Mouse (Mus musculus): ENCODE data around the gene Rsrp1. TPM values are rescaled to one million over a fixed set of nuclear protein-coding genes. Genes with fewer than 3 reads are reported as not detected.
"Not testable (repeated sequence)": the region's sequence is repeated elsewhere in the genome, so short reads cannot be mapped to it uniquely, and the experiment has no call there.

Gene Rsrp1
- polyA plus RNA-seq, 1 experiment from 2014 or later = 540 TPM

- H3K27me3 ChIP-seq; ATAC-seq (ENCODE audit: insufficient number of reproducible peaks, low FRiP score, low TSS enrichment, low read depth); H3K27ac ChIP-seq (replicated peaks); H3K9ac ChIP-seq; H3K4me2 ChIP-seq (replicated peaks); H3K9me3 ChIP-seq (replicated peaks); H3K4me3 ChIP-seq (replicated peaks): not testable (repeated sequence)
- 99% methylated on average over 7 of the region's 8 CpGs for WGBS
- peaks cover 48% of the 10 kb centered on the region for H3K36me3 ChIP-seq
- peaks cover 15% of the 10 kb centered on the region for H3K4me1 ChIP-seq
Measured at GRCm38 (mm10) chr4:134911406-134911805, 12.0 kb upstream of the Rsrp1 start.

GRCm38 (mm10) chr4:134913413-134913812 lies 10.0 kb upstream of the Rsrp1 start:
- 33% methylated on average over 3 of the region's 3 CpGs for WGBS
- H3K27ac ChIP-seq (replicated peaks) = no peak overlapping the region
- peaks cover 17% of the 10 kb centered on the region for H3K4me1 ChIP-seq
- H3K4me3 ChIP-seq (replicated peaks) = peak overlapping the region; percentile 93; the same call in 1 of the 2 replicates
- H3K4me2 ChIP-seq (replicated peaks) = peak overlapping the region; percentile 58
- peaks cover 28% of the 10 kb centered on the region for H3K36me3 ChIP-seq
- H3K9me3 ChIP-seq (replicated peaks) = no peaks in the 10 kb centered on the region
- no peaks in the 10 kb centered on the region for H3K27me3 ChIP-seq
- ATAC-seq (ENCODE audit: insufficient number of reproducible peaks, low FRiP score, low TSS enrichment, low read depth) = no peak
- H3K9ac ChIP-seq = no peak overlapping the region

GRCm38 (mm10) chr4:134914122-134914863 lies 9.1 kb upstream of the Rsrp1 start:
- H3K27me3 ChIP-seq = no peaks in the 10 kb centered on the region
- WGBS = under 1% methylated on average over 43 of the region's 43 CpGs
- H3K4me1 ChIP-seq = peaks cover 18% of the 10 kb centered on the region
- peak overlapping the region; percentile 98 for H3K27ac ChIP-seq (replicated peaks)
- H3K4me2 ChIP-seq (replicated peaks) = peak overlapping the region; percentile 58
- H3K9me3 ChIP-seq (replicated peaks) = no peaks in the 10 kb centered on the region
- peaks cover 20% of the 10 kb centered on the region for H3K36me3 ChIP-seq
- peak; percentile 56 for ATAC-seq (ENCODE audit: insufficient number of reproducible peaks, low FRiP score, low TSS enrichment, low read depth)
- H3K9ac ChIP-seq = peak overlapping the region; percentile 83
- H3K4me3 ChIP-seq (replicated peaks) = peak overlapping the region; percentile 93

- Histone ChIP-seq H3K27me3 (no peaks in the 10 kb centered on the region), H3K4me3 (replicated peaks) (peak within 1 kb of the TSS; percentile 93), H3K4me2 (replicated peaks) (peak within 1 kb of the TSS; percentile 58), H3K9me3 (replicated peaks) (no peaks in the 10 kb centered on the region), H3K4me1 (peaks cover 21% of the 10 kb centered on the region), H3K36me3 (peaks cover 14% of the 10 kb centered on the region; the same call in 1 of the 2 replicates), H3K9ac (peak within 1 kb of the TSS; percentile 83), H3K27ac (replicated peaks) (peak within 1 kb of the TSS; percentile 98)
- ATAC-seq (ENCODE audit: insufficient number of reproducible peaks, low FRiP score, low TSS enrichment, low read depth) = peak; percentile 89
- WGBS = under 1% methylated on average over 25 of the region's 25 CpGs
Measured at GRCm38 (mm10) chr4:134914864-134915209, 8.6 kb upstream of the Rsrp1 start, which contains the start of gene Tmem50a. Gene Tmem50a, minus strand, starts transcription at chr4:134915024.

- Histone ChIP-seq H3K9me3 (replicated peaks) (no peaks in the 10 kb centered on the region), H3K9ac (peak overlapping the region; percentile 83; the same call in 1 of the 2 replicates), H3K4me3 (replicated peaks) (peak overlapping the region; percentile 93), H3K27ac (replicated peaks) (peak overlapping the region; percentile 98), H3K36me3 (peaks cover 10% of the 10 kb centered on the region; the same call in 1 of the 2 replicates), H3K4me2 (replicated peaks) (peak overlapping the region; percentile 58), H3K4me1 (peaks cover 21% of the 10 kb centered on the region), H3K27me3 (no peaks in the 10 kb centered on the region)
- 51% methylated on average over 14 of the region's 14 CpGs for WGBS
- peak; percentile 8; the same call in 1 of the 2 replicates for ATAC-seq (ENCODE audit: insufficient number of reproducible peaks, low FRiP score, low TSS enrichment, low read depth)
Measured at GRCm38 (mm10) chr4:134915223-134916050, 8.0 kb upstream of the Rsrp1 start.

- Histone ChIP-seq H3K36me3 (no peaks in the 10 kb centered on the region), H3K4me2 (replicated peaks) (no peak overlapping the region), H3K27me3 (no peaks in the 10 kb centered on the region), H3K9me3 (replicated peaks) (no peaks in the 10 kb centered on the region), H3K4me3 (replicated peaks) (no peak overlapping the region), H3K27ac (replicated peaks) (no peak overlapping the region), H3K4me1 (peaks cover 22% of the 10 kb centered on the region), H3K9ac (no peak overlapping the region)
- 74% methylated on average over 3 of the region's 3 CpGs for WGBS
- no peak for ATAC-seq (ENCODE audit: insufficient number of reproducible peaks, low FRiP score, low TSS enrichment, low read depth)
Measured at GRCm38 (mm10) chr4:134917194-134917593, 6.2 kb upstream of the Rsrp1 start.

- peak overlapping the region; percentile 45 for H3K27ac ChIP-seq (replicated peaks)
- WGBS = 38% methylated on average over 7 of the region's 7 CpGs
Measured at GRCm38 (mm10) chr4:134918381-134918780, 5.0 kb upstream of the Rsrp1 start.

GRCm38 (mm10) chr4:134919733-134920540 lies 3.5 kb upstream of the Rsrp1 start:
- Histone ChIP-seq H3K36me3 (no peaks in the 10 kb centered on the region), H3K4me3 (replicated peaks) (no peak overlapping the region), H3K27ac (replicated peaks) (0 out of 2 replicates have a peak overlapping the region, but pooled peaks have one; percentile 44), H3K9ac (no peak overlapping the region), H3K27me3 (no peaks in the 10 kb centered on the region), H3K4me2 (replicated peaks) (no peak overlapping the region), H3K9me3 (replicated peaks) (no peaks in the 10 kb centered on the region), H3K4me1 (peaks cover 18% of the 10 kb centered on the region)
- WGBS = 36% methylated on average over 12 of the region's 12 CpGs
- ATAC-seq (ENCODE audit: insufficient number of reproducible peaks, low FRiP score, low TSS enrichment, low read depth) = no peak

More at GRCm38 (mm10) chr4:134918381-134918780, 5.0 kb upstream of the Rsrp1 start:
- ATAC-seq (ENCODE audit: insufficient number of reproducible peaks, low FRiP score, low TSS enrichment, low read depth) = no peak
- Histone ChIP-seq H3K4me1 (peaks cover 20% of the 10 kb centered on the region), H3K27me3 (no peaks in the 10 kb centered on the region), H3K9me3 (replicated peaks) (no peaks in the 10 kb centered on the region), H3K4me2 (replicated peaks) (no peak overlapping the region), H3K4me3 (replicated peaks) (no peak overlapping the region), H3K9ac (no peak overlapping the region), H3K36me3 (no peaks in the 10 kb centered on the region)

- Histone ChIP-seq H3K4me2 (replicated peaks) (no peak overlapping the region), H3K9me3 (replicated peaks) (no peaks in the 10 kb centered on the region), H3K4me1 (peaks cover 18% of the 10 kb centered on the region), H3K27ac (replicated peaks) (no peak overlapping the region), H3K36me3 (peaks cover 5% of the 10 kb centered on the region), H3K9ac (no peak overlapping the region), H3K4me3 (replicated peaks) (no peak overlapping the region), H3K27me3 (no peaks in the 10 kb centered on the region)
- WGBS = 94% methylated on average over 6 of the region's 6 CpGs
- ATAC-seq (ENCODE audit: insufficient number of reproducible peaks, low FRiP score, low TSS enrichment, low read depth) = no peak
Measured at GRCm38 (mm10) chr4:134920631-134921030, 2.8 kb upstream of the Rsrp1 start.

GRCm38 (mm10) chr4:134921703-134922102 lies 1.7 kb upstream of the Rsrp1 start:
- H3K4me3 ChIP-seq (replicated peaks) = no peak overlapping the region
- WGBS = 94% methylated on average over 4 of the region's 4 CpGs
- H3K4me1 ChIP-seq = peaks cover 26% of the 10 kb centered on the region
- H3K36me3 ChIP-seq = peaks cover 16% of the 10 kb centered on the region
- H3K27ac ChIP-seq (replicated peaks) = no peak overlapping the region
- H3K4me2 ChIP-seq (replicated peaks) = no peak overlapping the region
- no peak for ATAC-seq (ENCODE audit: insufficient number of reproducible peaks, low FRiP score, low TSS enrichment, low read depth)
- H3K9ac ChIP-seq = no peak overlapping the region
- H3K27me3 ChIP-seq = no peaks in the 10 kb centered on the region
- no peaks in the 10 kb centered on the region for H3K9me3 ChIP-seq (replicated peaks)

All from embryonic facial prominence, embryonic 15.5 days (tissue).